19 mouse cellular contexts compared by ENCODE assay signal in the genomic region with DNA sequence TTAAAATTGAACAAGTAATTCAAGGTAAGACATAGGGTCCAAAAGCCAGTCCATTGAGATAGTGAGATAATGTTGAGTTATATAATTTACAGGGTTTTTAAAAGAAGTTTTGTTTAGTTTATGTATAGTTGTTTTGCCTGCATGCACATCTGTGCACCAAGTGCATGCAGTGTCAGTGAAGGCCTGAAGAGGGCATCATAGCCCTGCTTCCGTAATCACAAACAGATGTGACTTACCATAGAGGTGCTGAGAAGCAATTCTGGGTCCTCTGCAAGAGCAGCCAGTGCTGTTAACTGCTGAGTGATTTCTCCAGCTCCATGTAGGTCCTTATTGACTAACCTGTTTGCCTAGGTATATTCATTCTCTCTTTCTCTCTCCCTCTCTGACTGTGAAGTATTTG. TPM values are rescaled to one million over a fixed set of nuclear protein-coding genes. Genes with fewer than 3 reads are reported as not detected.
DNase-seq lines count a peak whose midpoint lies in the region; ATAC-seq and TF ChIP-seq lines count a peak whose summit lies in the region.
"Had no signal": no experiment of that assay in that cellular context is flagged by ENCODE, and none has a peak within 500 bp of the region (broad histone marks: within the 10 kb centered on the region; RNA-seq: fewer than 3 reads in every experiment).

No protein-coding gene starts in this region.

- H3K9ac ChIP-seq in intestine, postnatal 0 days (ENCODE audit: low read depth, low read length): no peak overlapping the region
- no peak overlapping the region for H3K9ac ChIP-seq in intestine, embryonic 15.5 days
- no peak overlapping the region for H3K9ac ChIP-seq in lung, embryonic 14.5 days
- no peak overlapping the region for H3K9ac ChIP-seq in hindbrain, embryonic 12.5 days
- H3K9ac ChIP-seq: forebrain, embryonic 13.5 days; liver, embryonic 15.5 days; neural tube, embryonic 12.5 days had no signal

- ATAC-seq in intestine, postnatal 0 days: no peak
- ATAC-seq in intestine, embryonic 15.5 days: no peak
- ATAC-seq in lung, embryonic 14.5 days (ENCODE audit: insufficient read depth): no peak
- no peak for ATAC-seq in hindbrain, embryonic 12.5 days (ENCODE audit: low FRiP score)
- ATAC-seq: forebrain, embryonic 13.5 days; inflammation-experienced regulatory T-cells, adult 6 months had no signal

- DNase-seq in lung, embryonic 14.5 days: no peak
- no peak for DNase-seq in lung, postnatal 10 days
- peak; percentile 37 for DNase-seq in NIH3T3 (ENCODE audit: low read depth)
- DNase-seq in naive thymus-derived CD4-positive, alpha-beta T cell, adult 2 months (ENCODE audit: low read depth): peak; percentile 36
- DNase-seq in spleen, postnatal 14 days (ENCODE audit: low spot score in 2 of 2): no peak
- DNase-seq: adrenal gland, adult 8-10 months; cerebellum, adult 18-20 months; gastrocnemius, postnatal 10 days; kidney, postnatal 14 days; midbrain, embryonic 14.5 days; thymus, postnatal 14 days had no signal

- H3K36me3 ChIP-seq in intestine, postnatal 0 days (ENCODE audit: control insufficient read depth, insufficient read depth): peaks cover 50% of the 10 kb centered on the region
- peaks cover 9% of the 10 kb centered on the region; the same call in 1 of the 2 replicates for H3K36me3 ChIP-seq in intestine, embryonic 15.5 days
- H3K36me3 ChIP-seq in lung, embryonic 14.5 days (ENCODE audit: insufficient read depth): peaks cover 37% of the 10 kb centered on the region
- H3K36me3 ChIP-seq in hindbrain, embryonic 12.5 days: peaks cover 39% of the 10 kb centered on the region

- no peak overlapping the region for H3K4me3 ChIP-seq in intestine, postnatal 0 days (ENCODE audit: low read depth, low read length)
- no peak overlapping the region for H3K4me3 ChIP-seq in intestine, embryonic 15.5 days (replicated peaks)
- H3K4me3 ChIP-seq in lung, embryonic 14.5 days (ENCODE audit: low read depth, low read length): no peak overlapping the region
- no peak overlapping the region for H3K4me3 ChIP-seq in hindbrain, embryonic 12.5 days
- H3K4me3 ChIP-seq: forebrain, embryonic 13.5 days; liver, embryonic 15.5 days; neural tube, embryonic 12.5 days had no signal

- TF ChIP-seq CTCF in intestine, postnatal 0 days (IDR thresholded peaks at IDR 0.05; ENCODE audit: low read depth): peak; percentile 45
- peak; percentile 34 for TF ChIP-seq CTCF in lung, embryonic 14.5 days (IDR thresholded peaks at IDR 0.05; ENCODE audit: low read depth)

- H3K4me2 ChIP-seq in intestine, postnatal 0 days (replicated peaks; ENCODE audit: low read depth): no peak overlapping the region
- no peak overlapping the region for H3K4me2 ChIP-seq in intestine, embryonic 15.5 days (replicated peaks)
- no peak overlapping the region for H3K4me2 ChIP-seq in lung, embryonic 14.5 days
- no peak overlapping the region for H3K4me2 ChIP-seq in hindbrain, embryonic 12.5 days (replicated peaks)
- H3K4me2 ChIP-seq: forebrain, embryonic 13.5 days; heart, embryonic 11.5 days; liver, embryonic 15.5 days; neural tube, embryonic 12.5 days had no signal

- 96% methylated on average over 1 of the region's 1 CpGs for WGBS in intestine, postnatal 0 days
- WGBS in intestine, embryonic 15.5 days: 88% methylated on average over 1 of the region's 1 CpGs
- 75% methylated on average over 1 of the region's 1 CpGs for WGBS in lung, embryonic 14.5 days
- WGBS in hindbrain, embryonic 12.5 days: 89% methylated on average over 1 of the region's 1 CpGs

- H3K27me3 ChIP-seq in intestine, postnatal 0 days (replicated peaks; ENCODE audit: control insufficient read depth, insufficient read depth, low read length): no peaks in the 10 kb centered on the region
- H3K27me3 ChIP-seq in intestine, embryonic 15.5 days (replicated peaks): no peaks in the 10 kb centered on the region
- H3K27me3 ChIP-seq in lung, embryonic 14.5 days (ENCODE audit: insufficient read depth, low read length): no peaks in the 10 kb centered on the region
- no peaks in the 10 kb centered on the region for H3K27me3 ChIP-seq in hindbrain, embryonic 12.5 days
- H3K27me3 ChIP-seq: forebrain, embryonic 13.5 days; liver, embryonic 15.5 days; neural tube, embryonic 12.5 days had no signal

- no peaks in the 10 kb centered on the region for H3K4me1 ChIP-seq in intestine, postnatal 0 days (replicated peaks; ENCODE audit: control insufficient read depth, insufficient read depth, low read length)
- H3K4me1 ChIP-seq in intestine, embryonic 15.5 days (replicated peaks): peaks cover 6% of the 10 kb centered on the region
- 0 out of 2 replicates have a peak, but pooled peaks cover 4% of the 10 kb centered on the region for H3K4me1 ChIP-seq in lung, embryonic 14.5 days (ENCODE audit: insufficient read depth)
- H3K4me1 ChIP-seq in hindbrain, embryonic 12.5 days: no peaks in the 10 kb centered on the region
- H3K4me1 ChIP-seq: neural tube, embryonic 12.5 days had no signal

- H3K27ac ChIP-seq in intestine, postnatal 0 days (ENCODE audit: low read depth, low read length): no peak overlapping the region
- H3K27ac ChIP-seq in intestine, embryonic 15.5 days: no peak overlapping the region
- H3K27ac ChIP-seq in lung, embryonic 14.5 days (ENCODE audit: low read depth): no peak overlapping the region
- H3K27ac ChIP-seq in hindbrain, embryonic 12.5 days: no peak overlapping the region
- H3K27ac ChIP-seq: forebrain, embryonic 13.5 days; liver, embryonic 15.5 days; neural tube, embryonic 12.5 days had no signal

- H3K9me3 ChIP-seq in intestine, postnatal 0 days (ENCODE audit: control insufficient read depth): no peaks in the 10 kb centered on the region
- no peaks in the 10 kb centered on the region for H3K9me3 ChIP-seq in intestine, embryonic 15.5 days
- no peaks in the 10 kb centered on the region for H3K9me3 ChIP-seq in lung, embryonic 14.5 days (ENCODE audit: low read depth, low read length)
- no peaks in the 10 kb centered on the region for H3K9me3 ChIP-seq in hindbrain, embryonic 12.5 days (replicated peaks)
- H3K9me3 ChIP-seq: forebrain, embryonic 13.5 days; liver, embryonic 15.5 days; neural tube, embryonic 12.5 days had no signal

RNA-seq across cellular contexts. Expression of gene Zbtb8os, which starts 6.4 kb away (rescaled TPM):
- 92.9 and 94.5 TPM in 2 replicates for polyA plus RNA-seq in intestine, postnatal 0 days (2015; fragmentation: Nextera tagmentation; extraction: Ambion mirVana)
- 58.0 and 62.6 TPM in 2 replicates for polyA plus RNA-seq in intestine, embryonic 15.5 days (2015; fragmentation: Nextera tagmentation; extraction: Ambion mirVana)
- polyA plus RNA-seq in lung, embryonic 14.5 days (2014; fragmentation: Nextera tagmentation; extraction: Ambion mirVana): 49.2 and 51.6 TPM in 2 replicates
- 33.3 and 33.8 TPM in 2 replicates for polyA plus RNA-seq in hindbrain, embryonic 12.5 days (2016; fragmentation: Nextera tagmentation; extraction: Ambion mirVana)

RNA-seq across cellular contexts. Expression of gene Rbbp4, which starts 6.7 kb away (rescaled TPM):
- polyA plus RNA-seq in intestine, postnatal 0 days (2015; fragmentation: Nextera tagmentation; extraction: Ambion mirVana): 159 and 175 TPM in 2 replicates
- polyA plus RNA-seq in intestine, embryonic 15.5 days (2015; fragmentation: Nextera tagmentation; extraction: Ambion mirVana): 310 and 386 TPM in 2 replicates
- 387 and 402 TPM in 2 replicates for polyA plus RNA-seq in lung, embryonic 14.5 days (2014; fragmentation: Nextera tagmentation; extraction: Ambion mirVana)
- 465 and 467 TPM in 2 replicates for polyA plus RNA-seq in hindbrain, embryonic 12.5 days (2016; fragmentation: Nextera tagmentation; extraction: Ambion mirVana)

RNA-seq across cellular contexts. Expression of gene Zbtb8a, which starts 36.0 kb away (rescaled TPM):
- polyA plus RNA-seq in intestine, postnatal 0 days (2015; fragmentation: Nextera tagmentation; extraction: Ambion mirVana): 6.8 and 7.1 TPM in 2 replicates
- polyA plus RNA-seq in intestine, embryonic 15.5 days (2015; fragmentation: Nextera tagmentation; extraction: Ambion mirVana): 15.1 and 15.4 TPM in 2 replicates
- 14.7 and 16.2 TPM in 2 replicates for polyA plus RNA-seq in lung, embryonic 14.5 days (2014; fragmentation: Nextera tagmentation; extraction: Ambion mirVana)
- polyA plus RNA-seq in hindbrain, embryonic 12.5 days (2016; fragmentation: Nextera tagmentation; extraction: Ambion mirVana): 16.1 and 17.7 TPM in 2 replicates

RNA-seq across cellular contexts. Expression of gene Sync, which starts 54.5 kb away (rescaled TPM):
- polyA plus RNA-seq in intestine, postnatal 0 days (2015; fragmentation: Nextera tagmentation; extraction: Ambion mirVana): 1.3 and 1.6 TPM in 2 replicates
- 1.2 TPM in 2 replicates for polyA plus RNA-seq in intestine, embryonic 15.5 days (2015; fragmentation: Nextera tagmentation; extraction: Ambion mirVana)
- polyA plus RNA-seq in lung, embryonic 14.5 days (2014; fragmentation: Nextera tagmentation; extraction: Ambion mirVana): 0.33 and 0.54 TPM in 2 replicates
- 1.7 and 1.8 TPM in 2 replicates for polyA plus RNA-seq in hindbrain, embryonic 12.5 days (2016; fragmentation: Nextera tagmentation; extraction: Ambion mirVana)

Comparison
In these comparisons a context has a peak if more than half of its experiments do, and no peak if none do; other contexts are left out.
1. DNase-seq: peak in NIH3T3 (single experiment) and naive thymus-derived CD4-positive, alpha-beta T cell, adult 2 months (single experiment); none in lung, embryonic 14.5 days (single experiment), lung, postnatal 10 days (single experiment) and spleen, postnatal 14 days (0 of 2).